ENCODE assay signal across 16 mouse cellular contexts in genomic region chr14:74703930-74704329, GRCm38 (mm10). TPM values are rescaled to one million over a fixed set of nuclear protein-coding genes. Genes with fewer than 3 reads are reported as not detected.
DNase-seq lines count a peak whose midpoint lies in the region; ATAC-seq lines count a peak whose summit lies in the region.
"Had no signal": no experiment of that assay in that cellular context is flagged by ENCODE, and none has a peak within 500 bp of the region (broad histone marks: within the 10 kb centered on the region; RNA-seq: fewer than 3 reads in every experiment).

No protein-coding gene starts in this region.

- no peaks in the 10 kb centered on the region for H3K9me3 ChIP-seq in heart, embryonic 10.5 days
- H3K9me3 ChIP-seq in limb, embryonic 11.5 days (ENCODE audit: control insufficient read depth, low read length): no peaks in the 10 kb centered on the region
- no peaks in the 10 kb centered on the region for H3K9me3 ChIP-seq in forebrain, embryonic 14.5 days (replicated peaks; ENCODE audit: control insufficient read depth, low read length)
- H3K9me3 ChIP-seq: midbrain, embryonic 13.5 days had no signal

- no peak overlapping the region for H3K9ac ChIP-seq in limb, embryonic 11.5 days (ENCODE audit: low read length)
- no peak overlapping the region for H3K9ac ChIP-seq in forebrain, embryonic 14.5 days (ENCODE audit: low read length)
- H3K9ac ChIP-seq: midbrain, embryonic 13.5 days had no signal

- peak; percentile 25 for DNase-seq in heart, embryonic 10.5 days (ENCODE audit: low spot score)
- no peak for DNase-seq in heart, postnatal 25 days (ENCODE audit: low spot score)
- peak; percentile 74 for DNase-seq in 416B (ENCODE audit: low read depth)
- DNase-seq in embryo, embryonic 10.5 days (ENCODE audit: low spot score): peak; percentile 31
- peak; percentile 21 for DNase-seq in limb, embryonic 11.5 days (ENCODE audit: low spot score)
- DNase-seq in forebrain, embryonic 14.5 days (ENCODE audit: low spot score): no peak
- no peak for DNase-seq in spleen, postnatal 36 days (ENCODE audit: low spot score in 2 of 2)
- DNase-seq: adrenal gland, adult 2 months; cerebellum, postnatal 14 days; heart, postnatal 14 days; lung, adult 18-20 months; retina, postnatal 1 day; spleen, adult 18-20 months had no signal

- no peak overlapping the region for H3K4me3 ChIP-seq in heart, embryonic 10.5 days
- no peak overlapping the region for H3K4me3 ChIP-seq in limb, embryonic 11.5 days (ENCODE audit: low read depth, low read length)
- no peak overlapping the region for H3K4me3 ChIP-seq in forebrain, embryonic 14.5 days (ENCODE audit: low read depth, low read length)
- H3K4me3 ChIP-seq: midbrain, embryonic 13.5 days had no signal

- H3K27me3 ChIP-seq in heart, embryonic 10.5 days (ENCODE audit: insufficient read depth, poor library complexity, severe bottlenecking): no peaks in the 10 kb centered on the region
- no peaks in the 10 kb centered on the region for H3K27me3 ChIP-seq in limb, embryonic 11.5 days (ENCODE audit: control insufficient read depth, insufficient read depth, low read length)
- H3K27me3 ChIP-seq in forebrain, embryonic 14.5 days (replicated peaks; ENCODE audit: control insufficient read depth, insufficient read depth, low read length): no peaks in the 10 kb centered on the region
- H3K27me3 ChIP-seq: midbrain, embryonic 13.5 days had no signal

- 63% methylated on average over 6 of the region's 6 CpGs for WGBS in heart, embryonic 10.5 days
- WGBS in limb, embryonic 11.5 days: 29% methylated on average over 6 of the region's 6 CpGs
- WGBS in forebrain, embryonic 14.5 days: 73% methylated on average over 6 of the region's 6 CpGs

- no peak overlapping the region for H3K27ac ChIP-seq in heart, embryonic 10.5 days
- no peak overlapping the region for H3K27ac ChIP-seq in limb, embryonic 11.5 days (replicated peaks; ENCODE audit: low read depth, low read length)
- no peak overlapping the region for H3K27ac ChIP-seq in forebrain, embryonic 14.5 days (ENCODE audit: low read depth, low read length)
- H3K27ac ChIP-seq: midbrain, embryonic 13.5 days had no signal

- intact Hi-C loops in heart, postnatal 25 days (cut with DNase I): no loop called here

- H3K4me2 ChIP-seq in limb, embryonic 11.5 days (ENCODE audit: low read depth, severe bottlenecking): no peak overlapping the region
- no peak overlapping the region for H3K4me2 ChIP-seq in forebrain, embryonic 14.5 days (ENCODE audit: low read length)
- H3K4me2 ChIP-seq: midbrain, embryonic 13.5 days had no signal

- no peaks in the 10 kb centered on the region for H3K36me3 ChIP-seq in heart, embryonic 10.5 days
- H3K36me3 ChIP-seq in limb, embryonic 11.5 days (ENCODE audit: control insufficient read depth, insufficient read depth, low read length): no peaks in the 10 kb centered on the region
- H3K36me3 ChIP-seq in forebrain, embryonic 14.5 days (ENCODE audit: control insufficient read depth, insufficient read depth, low read length): no peaks in the 10 kb centered on the region
- H3K36me3 ChIP-seq: midbrain, embryonic 13.5 days had no signal

- H3K4me1 ChIP-seq in heart, embryonic 10.5 days: no peaks in the 10 kb centered on the region
- H3K4me1 ChIP-seq in limb, embryonic 11.5 days (ENCODE audit: control insufficient read depth, insufficient read depth, low read length): peaks cover 3% of the 10 kb centered on the region; the same call in 1 of the 2 replicates
- H3K4me1 ChIP-seq in forebrain, embryonic 14.5 days (ENCODE audit: control insufficient read depth, insufficient read depth, low read length): no peaks in the 10 kb centered on the region

- no peak for ATAC-seq in limb, embryonic 11.5 days (ENCODE audit: insufficient number of reproducible peaks, low FRiP score, low TSS enrichment, low read depth)
- no peak for ATAC-seq in CD4-positive, CD25-positive, alpha-beta regulatory T cell, adult 4 months
- ATAC-seq in forebrain, embryonic 14.5 days: no peak
- ATAC-seq: intestine, postnatal 0 days; midbrain, embryonic 13.5 days had no signal

RNA-seq across cellular contexts. Expression of gene Esd, which starts 28.2 kb away (rescaled TPM):
- 261 and 265 TPM in 2 replicates for polyA plus RNA-seq in heart, embryonic 10.5 days (2016; fragmentation: Nextera tagmentation; extraction: Ambion mirVana)
- 100 to 1,000 TPM; 122 to 131 TPM for total RNA-seq in heart, postnatal 25 days (2021)
- 337 and 358 TPM in 2 replicates for polyA plus RNA-seq in limb, embryonic 11.5 days (2014; fragmentation: Nextera tagmentation; extraction: Ambion mirVana)
- polyA plus RNA-seq in CD4-positive, CD25-positive, alpha-beta regulatory T cell, adult 4 months (2017; shearing (Covaris generic)): 100 to 1,000 TPM; 203 to 204 TPM
- polyA plus RNA-seq in forebrain, embryonic 14.5 days (2014; fragmentation: Nextera tagmentation; extraction: Ambion mirVana): 336 and 355 TPM in 2 replicates

Comparison
In these comparisons a context has a peak if more than half of its experiments do, and no peak if none do; other contexts are left out.
1. DNase-seq: peak in heart, embryonic 10.5 days (single experiment), 416B (single experiment), embryo, embryonic 10.5 days (single experiment) and limb, embryonic 11.5 days (single experiment); none in heart, postnatal 25 days (single experiment), forebrain, embryonic 14.5 days (single experiment) and spleen, postnatal 36 days (0 of 2).